Mouse (Mus musculus) midbrain, embryonic 10.5 days (tissue): ENCODE measurements around the gene Ly6g6e. TPM values are rescaled to one million over a fixed set of nuclear protein-coding genes. Genes with fewer than 3 reads are reported as not detected.
"Not testable (repeated sequence)": the region's sequence is repeated elsewhere in the genome, so short reads cannot be mapped to it uniquely, and the experiment has no call there.

ENCODE experiments used
- DNase-seq: peaks from one replicate; pipeline ENCODE4 v3.0.0-alpha.2; 2017; ENCODE audit warnings: low spot score
- H3K27ac ChIP-seq: fragments of 300-500 bp; sonication (generic); replicated peaks from 2 replicates; pipeline ENCODE4 v1.5.1; 2016; ENCODE audit warnings: mild to moderate bottlenecking
- H3K27me3 ChIP-seq: fragments of 300-500 bp; sonication (generic); 2 replicates; pipeline ENCODE4 v1.6.1; 2016; ENCODE audit warnings: low read depth, mild to moderate bottlenecking; ENCODE audit not compliant: poor library complexity, severe bottlenecking
- H3K36me3 ChIP-seq: fragments of 300-500 bp; sonication (generic); 2 replicates; pipeline ENCODE4 v1.6.1; 2016; ENCODE audit warnings: mild to moderate bottlenecking, moderate library complexity
- H3K4me1 ChIP-seq: fragments of 300-500 bp; sonication (generic); 2 replicates; pipeline ENCODE4 v1.6.1; 2016
- H3K4me3 ChIP-seq: fragments of 300-500 bp; sonication (generic); 2 replicates; pipeline ENCODE4 v1.5.1; 2016; ENCODE audit warnings: mild to moderate bottlenecking, moderate library complexity
- H3K9me3 ChIP-seq: fragments of 300-500 bp; sonication (generic); replicated peaks from 2 replicates; pipeline ENCODE4 v1.6.1; 2016; ENCODE audit warnings: mild to moderate bottlenecking
- WGBS: fragments of 180-500 bp; shearing (Covaris S2); methylation state at CpG from one replicate; pipeline ENCODE4 v1.1.7; 2016; 5-methylcytosine and 5-hydroxymethylcytosine counted together
- polyA plus RNA-seq: library from polyadenylated mRNA; unstranded; fragments of >200 nt; fragmentation: Nextera tagmentation; extraction: Ambion mirVana; gene quantifications from 2 replicates; pipeline ENCODE4 v1.2.1, GENCODE M21; 2016

Ly6g6e gene
- polyA plus RNA-seq, result 0.32 and 0.59 TPM in 2 replicates

- WGBS, result 36% methylated on average over 10 of the region's 10 CpGs
- Histone ChIP-seq H3K36me3 (no peaks in the 10 kb centered on the region), H3K9me3 (no peaks in the 10 kb centered on the region), H3K4me1 (peaks cover 28% of the 10 kb centered on the region), H3K4me3 (peak within 1 kb of the TSS; percentile 45), H3K27me3 (peaks cover 23% of the 10 kb centered on the region), H3K27ac (peak within 1 kb of the TSS; percentile 79)
- DNase-seq, result no peak
These were observed at the start of gene Ly6g6e for GRCm38 (mm10) chr17:35076507-35077176. TSS of gene Ly6g6e (plus strand) at chr17:35076902.

GRCm38 (mm10) chr17:35027277-35028068 lies 49.2 kb upstream of the Ly6g6e start, which contains the start of gene Sapcd1:
TSS of gene Sapcd1 (minus strand) at chr17:35028016.
- H3K27ac ChIP-seq, result peak within 1 kb of the TSS; percentile 86
- H3K4me3 ChIP-seq, result peak within 1 kb of the TSS; percentile 34
- peaks cover 4% of the 10 kb centered on the region; the same call in 1 of the 2 replicates for H3K36me3 ChIP-seq
- H3K4me1 ChIP-seq, result peaks cover 63% of the 10 kb centered on the region
- 35% methylated on average over 13 of the region's 13 CpGs for WGBS
- H3K9me3 ChIP-seq, result no peaks in the 10 kb centered on the region
- DNase-seq, result peak; percentile 47
- H3K27me3 ChIP-seq, result no peaks in the 10 kb centered on the region

- Histone ChIP-seq H3K4me1 (peaks cover 63% of the 10 kb centered on the region), H3K27ac (peak overlapping the region; percentile 86; the same call in 1 of the 2 replicates), H3K27me3 (no peaks in the 10 kb centered on the region), H3K36me3 (peaks cover 4% of the 10 kb centered on the region; the same call in 1 of the 2 replicates), H3K9me3 (no peaks in the 10 kb centered on the region), H3K4me3 (no peak overlapping the region)
- whole genome bisulfite sequencing, result 94% methylated on average over 2 of the region's 2 CpGs
- DNase-seq, result no peak
These were observed 48.4 kb upstream of the Ly6g6e start for GRCm38 (mm10) chr17:35028315-35028714.

GRCm38 (mm10) chr17:35029691-35030532 lies 46.8 kb upstream of the Ly6g6e start:
- Histone ChIP-seq H3K9me3 (no peaks in the 10 kb centered on the region), H3K27me3 (no peaks in the 10 kb centered on the region), H3K36me3 (peaks cover 2% of the 10 kb centered on the region; the same call in 1 of the 2 replicates), H3K27ac (peak overlapping the region; percentile 76), H3K4me3 (peak overlapping the region; percentile 30), H3K4me1 (peaks cover 53% of the 10 kb centered on the region)
- WGBS, result 33% methylated on average over 19 of the region's 19 CpGs
- DNase-seq, result peak; percentile 55

GRCm38 (mm10) chr17:35031272-35031671 lies 45.4 kb upstream of the Ly6g6e start:
- no peaks in the 10 kb centered on the region for H3K36me3 ChIP-seq
- H3K4me1 ChIP-seq, result peaks cover 44% of the 10 kb centered on the region
- H3K27ac ChIP-seq, result 0 out of 2 replicates have a peak overlapping the region, but pooled peaks have one; percentile 29
- H3K4me3 ChIP-seq, result 0 out of 2 replicates have a peak overlapping the region, but pooled peaks have one; percentile 9
- no peak for DNase-seq
- 87% methylated on average over 11 of the region's 11 CpGs for WGBS
- no peaks in the 10 kb centered on the region for H3K9me3 ChIP-seq
- no peaks in the 10 kb centered on the region for H3K27me3 ChIP-seq

- Histone ChIP-seq H3K27me3 (no peaks in the 10 kb centered on the region), H3K4me1 (peaks cover 38% of the 10 kb centered on the region), H3K4me3 (0 out of 2 replicates have a peak overlapping the region, but pooled peaks have one; percentile 9), H3K27ac (0 out of 2 replicates have a peak overlapping the region, but pooled peaks have one; percentile 29), H3K9me3 (no peaks in the 10 kb centered on the region), H3K36me3 (no peaks in the 10 kb centered on the region)
- WGBS, result 87% methylated on average over 7 of the region's 7 CpGs
- DNase-seq, result no peak
These were observed 44.8 kb upstream of the Ly6g6e start for GRCm38 (mm10) chr17:35031880-35032279.

- no peaks in the 10 kb centered on the region for H3K9me3 ChIP-seq
- no peaks in the 10 kb centered on the region for H3K36me3 ChIP-seq
- no peak overlapping the region for H3K27ac ChIP-seq
- H3K4me1 ChIP-seq, result peaks cover 33% of the 10 kb centered on the region
- WGBS, result 79% methylated on average over 8 of the region's 8 CpGs
- H3K4me3 ChIP-seq, result no peak overlapping the region
- no peak for DNase-seq
- H3K27me3 ChIP-seq, result no peaks in the 10 kb centered on the region
These were observed 44.3 kb upstream of the Ly6g6e start for GRCm38 (mm10) chr17:35032323-35032870.

GRCm38 (mm10) chr17:35033703-35034102 lies 43.0 kb upstream of the Ly6g6e start:
- not testable (repeated sequence) for H3K27ac ChIP-seq

GRCm38 (mm10) chr17:35034896-35035295 lies 41.8 kb upstream of the Ly6g6e start:
- H3K4me3 ChIP-seq, result no peak overlapping the region
- no peaks in the 10 kb centered on the region for H3K27me3 ChIP-seq
- H3K36me3 ChIP-seq, result no peaks in the 10 kb centered on the region
- 86% methylated on average over 6 of the region's 6 CpGs for WGBS
- no peak for DNase-seq
- no peak overlapping the region for H3K27ac ChIP-seq
- H3K4me1 ChIP-seq, result peaks cover 12% of the 10 kb centered on the region
- H3K9me3 ChIP-seq, result no peaks in the 10 kb centered on the region

More at GRCm38 (mm10) chr17:35033703-35034102, 43.0 kb upstream of the Ly6g6e start:
- H3K9me3 ChIP-seq, H3K27me3 ChIP-seq, H3K36me3 ChIP-seq, H3K4me3 ChIP-seq, DNase-seq: not testable (repeated sequence)
- H3K4me1 ChIP-seq, result peaks cover 22% of the 10 kb centered on the region
- WGBS, result 89% methylated on average over 1 of the region's 1 CpGs

GRCm38 (mm10) chr17:35039121-35039873 lies 37.4 kb upstream of the Ly6g6e start:
- peaks cover 7% of the 10 kb centered on the region; the same call in 1 of the 2 replicates for H3K4me1 ChIP-seq
- H3K27ac ChIP-seq, result no peak overlapping the region
- WGBS, result 91% methylated on average over 11 of the region's 11 CpGs
- no peak overlapping the region for H3K4me3 ChIP-seq
- no peaks in the 10 kb centered on the region for H3K9me3 ChIP-seq
- no peaks in the 10 kb centered on the region for H3K36me3 ChIP-seq
- no peak for DNase-seq
- no peaks in the 10 kb centered on the region for H3K27me3 ChIP-seq

- no peaks in the 10 kb centered on the region for H3K9me3 ChIP-seq
- no peak for DNase-seq
- H3K4me3 ChIP-seq, result no peak overlapping the region
- WGBS, result 91% methylated on average over 4 of the region's 4 CpGs
- peaks cover 52% of the 10 kb centered on the region for H3K4me1 ChIP-seq
- H3K27ac ChIP-seq, result no peak overlapping the region
- H3K27me3 ChIP-seq, result 0 out of 2 replicates have a peak, but pooled peaks cover 4% of the 10 kb centered on the region
- H3K36me3 ChIP-seq, result no peaks in the 10 kb centered on the region
These were observed 32.9 kb upstream of the Ly6g6e start for GRCm38 (mm10) chr17:35043794-35044193.
